Mouse (Mus musculus) macrophage (primary cell): Measurements from ENCODE around the gene Sh2d3c. TPM values are rescaled to one million over a fixed set of nuclear protein-coding genes. Genes with fewer than 3 reads are reported as not detected.

Experiments
- H3K27ac ChIP-seq: fragments of 350-480 bp; formaldehyde crosslinking; 2 replicates; pipeline ENCODE4 v1.9.0; 2021
- H3K36me3 ChIP-seq: fragments of 350-480 bp; formaldehyde crosslinking; 2 replicates; pipeline ENCODE4 v1.9.0; 2021; ENCODE audit errors: inconsistent target
- H3K4me3 ChIP-seq: fragments of 350-480 bp; formaldehyde crosslinking; 2 replicates; pipeline ENCODE4 v1.9.0; 2021; ENCODE audit errors: inconsistent target
- H3K79me2 ChIP-seq: fragments of 350-480 bp; formaldehyde crosslinking; 2 replicates; pipeline ENCODE4 v1.9.0; 2021; ENCODE audit errors: inconsistent target
- WGBS: methylation state at CpG from one replicate; pipeline ENCODE4 v1.1.7; 2026; ENCODE audit warnings: inconsistent platforms; ENCODE audit not compliant: missing documents; 5-methylcytosine and 5-hydroxymethylcytosine counted together
- polyA plus RNA-seq: library from polyadenylated mRNA; stranded (reverse); fragments of 250-400 nt; gene quantifications from 3 replicates; pipeline ENCODE4 v1.2.4, GENCODE M21; 2018; ENCODE audit warnings: inconsistent platforms

The Sh2d3c gene
- polyA plus RNA-seq, 1 experiment from 2014 or later: 9.3 TPM

GRCm38 (mm10) chr2:32767241-32767640 is 46.4 kb downstream of the Sh2d3c start:
- no peak overlapping the region for H3K27ac ChIP-seq
- WGBS: 73% methylated on average over 10 of the region's 12 CpGs
- H3K79me2 ChIP-seq: no peaks in the 10 kb centered on the region
- no peak overlapping the region for H3K4me3 ChIP-seq
- peaks cover 12% of the 10 kb centered on the region; the same call in 1 of the 2 replicates for H3K36me3 ChIP-seq

GRCm38 (mm10) chr2:32768661-32769285 is 47.9 kb downstream of the Sh2d3c start:
- Histone ChIP-seq H3K27ac (no peak overlapping the region), H3K4me3 (no peak overlapping the region), H3K36me3 (no peaks in the 10 kb centered on the region), H3K79me2 (no peaks in the 10 kb centered on the region)
- 88% methylated on average over 16 of the region's 19 CpGs for WGBS

GRCm38 (mm10) chr2:32769327-32770085 is 48.7 kb downstream of the Sh2d3c start:
- WGBS: 88% methylated on average over 5 of the region's 5 CpGs
- H3K36me3 ChIP-seq: no peaks in the 10 kb centered on the region
- H3K27ac ChIP-seq: no peak overlapping the region
- no peaks in the 10 kb centered on the region for H3K79me2 ChIP-seq
- no peak overlapping the region for H3K4me3 ChIP-seq

GRCm38 (mm10) chr2:32771886-32772285 is 51.0 kb downstream of the Sh2d3c start:
- H3K79me2 ChIP-seq: no peaks in the 10 kb centered on the region
- no peaks in the 10 kb centered on the region for H3K36me3 ChIP-seq
- no peak overlapping the region for H3K27ac ChIP-seq
- WGBS: 72% methylated on average over 12 of the region's 12 CpGs
- no peak overlapping the region for H3K4me3 ChIP-seq

- WGBS: 84% methylated on average over 8 of the region's 8 CpGs
- no peaks in the 10 kb centered on the region for H3K36me3 ChIP-seq
- no peaks in the 10 kb centered on the region for H3K79me2 ChIP-seq
- no peak overlapping the region for H3K27ac ChIP-seq
- H3K4me3 ChIP-seq: no peak overlapping the region
Observed at GRCm38 (mm10) chr2:32772626-32773279, 51.9 kb downstream of the Sh2d3c start.

GRCm38 (mm10) chr2:32775359-32776074 is 54.7 kb downstream of the Sh2d3c start, which contains the start of the genes Ttc16 and Ptrh1:
Gene Ttc16 (minus strand): TSS chr2:32775633.
Gene Ptrh1 (plus strand): TSS chr2:32775786.
- H3K4me3 ChIP-seq: peak within 1 kb of the TSS; percentile 45
- peak within 1 kb of the TSS; percentile 28; the same call in 1 of the 2 replicates for H3K27ac ChIP-seq
- no peaks in the 10 kb centered on the region for H3K79me2 ChIP-seq
- under 1% methylated on average over 46 of the region's 46 CpGs for WGBS
- H3K36me3 ChIP-seq: no peaks in the 10 kb centered on the region

- Histone ChIP-seq H3K4me3 (peak overlapping the region; percentile 45), H3K79me2 (no peaks in the 10 kb centered on the region), H3K36me3 (no peaks in the 10 kb centered on the region), H3K27ac (no peak overlapping the region)
- 41% methylated on average over 22 of the region's 22 CpGs for WGBS
Observed at GRCm38 (mm10) chr2:32776192-32776591, 55.3 kb downstream of the Sh2d3c start.

- H3K27ac ChIP-seq: no peak overlapping the region
- 97% methylated on average over 5 of the region's 6 CpGs for WGBS
- no peak overlapping the region for H3K4me3 ChIP-seq
- no peaks in the 10 kb centered on the region for H3K79me2 ChIP-seq
- no peaks in the 10 kb centered on the region for H3K36me3 ChIP-seq
Observed at GRCm38 (mm10) chr2:32778081-32778480, 57.2 kb downstream of the Sh2d3c start.

GRCm38 (mm10) chr2:32779131-32779530 is 58.3 kb downstream of the Sh2d3c start:
- no peak overlapping the region for H3K4me3 ChIP-seq
- H3K79me2 ChIP-seq: no peaks in the 10 kb centered on the region
- no peaks in the 10 kb centered on the region for H3K36me3 ChIP-seq
- WGBS: 37% methylated on average over 8 of the region's 8 CpGs
- H3K27ac ChIP-seq: no peak overlapping the region

- no peaks in the 10 kb centered on the region for H3K79me2 ChIP-seq
- 95% methylated on average over 6 of the region's 6 CpGs for WGBS
- H3K4me3 ChIP-seq: no peak overlapping the region
- H3K36me3 ChIP-seq: no peaks in the 10 kb centered on the region
- no peak overlapping the region for H3K27ac ChIP-seq
Observed at GRCm38 (mm10) chr2:32779714-32780113, 58.9 kb downstream of the Sh2d3c start.

- Histone ChIP-seq H3K36me3 (no peaks in the 10 kb centered on the region), H3K4me3 (no peak overlapping the region), H3K79me2 (no peaks in the 10 kb centered on the region), H3K27ac (no peak overlapping the region)
- 87% methylated on average over 4 of the region's 6 CpGs for WGBS
Observed at GRCm38 (mm10) chr2:32781710-32782109, 60.9 kb downstream of the Sh2d3c start.

GRCm38 (mm10) chr2:32784048-32784681 is 63.3 kb downstream of the Sh2d3c start, which contains the start of gene Cfap157:
Gene Cfap157 (minus strand): TSS chr2:32784428.
- H3K27ac ChIP-seq: no peak within 1 kb of the TSS
- no peaks in the 10 kb centered on the region for H3K79me2 ChIP-seq
- 86% methylated on average over 4 of the region's 4 CpGs for WGBS
- no peaks in the 10 kb centered on the region for H3K36me3 ChIP-seq
- no peak within 1 kb of the TSS for H3K4me3 ChIP-seq

GRCm38 (mm10) chr2:32787176-32787575 is 66.3 kb downstream of the Sh2d3c start:
- Histone ChIP-seq H3K79me2 (no peaks in the 10 kb centered on the region), H3K27ac (no peak overlapping the region), H3K36me3 (no peaks in the 10 kb centered on the region), H3K4me3 (no peak overlapping the region)
- 50% methylated on average over 4 of the region's 6 CpGs for WGBS

- Histone ChIP-seq H3K79me2 (no peaks in the 10 kb centered on the region), H3K27ac (no peak overlapping the region), H3K4me3 (no peak overlapping the region), H3K36me3 (no peaks in the 10 kb centered on the region; the same call in 1 of the 2 replicates)
- WGBS: 89% methylated on average over 2 of the region's 2 CpGs
Observed at GRCm38 (mm10) chr2:32788581-32788980, 67.7 kb downstream of the Sh2d3c start.
